Mouse (Mus musculus) urinary bladder, postnatal 10 days (tissue): ENCODE measurements at regions not wholly inside any gene's neighbourhood (a gene's known extent, or its start where the extent isn't known, plus 50 kb on each side); places are given as distances from the start of the nearest gene placed in this dataset.

Experiments used
- DNase-seq: peaks from one replicate; pipeline ENCODE4 v3.0.0; 2022; ENCODE audit warnings: low spot score

DNA sequence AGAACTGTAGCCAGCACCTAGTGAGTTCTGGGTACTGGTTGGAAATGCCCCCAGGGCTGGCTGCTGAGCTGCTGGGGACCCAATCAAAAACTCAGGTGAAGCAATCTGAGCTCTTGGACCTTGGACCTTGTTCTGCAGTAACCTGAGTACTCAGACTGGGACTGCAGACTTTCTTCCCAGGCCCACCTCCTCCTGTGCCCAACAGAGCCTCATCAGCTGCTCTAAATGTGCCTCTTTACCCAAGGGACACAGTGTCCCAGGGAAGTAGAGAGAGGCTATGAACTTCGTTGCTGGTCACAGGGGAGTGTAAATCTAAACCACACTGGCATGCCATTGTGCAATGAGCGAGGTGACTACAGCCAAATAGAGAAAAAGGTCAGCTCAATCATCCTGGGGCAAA is 277.6 kb upstream of the Zmiz1 start:
- no peak for DNase-seq

DNA sequence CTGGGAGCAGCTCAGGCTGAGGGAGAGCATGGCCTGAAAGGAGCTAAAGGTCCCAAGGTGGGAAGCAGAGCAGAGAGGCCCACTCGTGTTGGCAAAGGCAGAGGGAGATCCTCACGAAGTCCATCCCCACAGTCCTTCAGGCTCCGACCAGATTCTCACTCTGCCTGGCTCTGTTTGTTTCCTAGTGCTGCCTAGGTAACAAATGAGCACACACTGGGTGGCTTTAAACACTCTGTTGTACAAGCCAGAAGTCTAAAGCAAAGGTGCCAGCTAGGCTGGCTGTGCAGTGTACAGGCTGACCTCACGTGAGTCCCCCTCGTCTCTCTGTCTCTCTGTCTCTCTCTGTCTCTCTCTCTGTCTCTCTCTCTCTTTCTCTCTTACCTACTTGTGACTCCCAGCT is 274.9 kb upstream of the Zmiz1 start:
- no peak for DNase-seq

DNA sequence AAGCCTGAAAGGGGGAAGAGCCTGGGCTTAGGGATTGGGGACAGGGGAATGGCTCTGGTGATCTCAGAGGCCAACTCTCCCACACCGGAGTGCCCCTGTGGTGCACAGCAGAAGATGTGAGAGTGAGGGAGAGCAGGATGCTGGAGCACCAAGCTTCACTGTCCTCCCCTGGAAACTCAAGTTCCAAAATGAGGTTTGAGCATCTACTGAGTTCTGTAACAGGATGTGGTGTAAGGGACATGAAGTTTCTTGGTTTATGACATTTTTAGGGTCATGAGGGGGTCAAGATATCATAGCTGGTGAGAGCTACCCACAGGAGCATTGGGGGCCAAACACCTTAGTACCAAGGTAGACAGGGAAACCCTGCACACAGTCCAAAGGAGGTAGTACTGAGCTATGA is 274.1 kb upstream of the Zmiz1 start:
- DNase-seq = no peak

GRCm38 (mm10) chr14:25185556-25185958 is 273.4 kb upstream of the Zmiz1 start:
- no peak for DNase-seq

DNA sequence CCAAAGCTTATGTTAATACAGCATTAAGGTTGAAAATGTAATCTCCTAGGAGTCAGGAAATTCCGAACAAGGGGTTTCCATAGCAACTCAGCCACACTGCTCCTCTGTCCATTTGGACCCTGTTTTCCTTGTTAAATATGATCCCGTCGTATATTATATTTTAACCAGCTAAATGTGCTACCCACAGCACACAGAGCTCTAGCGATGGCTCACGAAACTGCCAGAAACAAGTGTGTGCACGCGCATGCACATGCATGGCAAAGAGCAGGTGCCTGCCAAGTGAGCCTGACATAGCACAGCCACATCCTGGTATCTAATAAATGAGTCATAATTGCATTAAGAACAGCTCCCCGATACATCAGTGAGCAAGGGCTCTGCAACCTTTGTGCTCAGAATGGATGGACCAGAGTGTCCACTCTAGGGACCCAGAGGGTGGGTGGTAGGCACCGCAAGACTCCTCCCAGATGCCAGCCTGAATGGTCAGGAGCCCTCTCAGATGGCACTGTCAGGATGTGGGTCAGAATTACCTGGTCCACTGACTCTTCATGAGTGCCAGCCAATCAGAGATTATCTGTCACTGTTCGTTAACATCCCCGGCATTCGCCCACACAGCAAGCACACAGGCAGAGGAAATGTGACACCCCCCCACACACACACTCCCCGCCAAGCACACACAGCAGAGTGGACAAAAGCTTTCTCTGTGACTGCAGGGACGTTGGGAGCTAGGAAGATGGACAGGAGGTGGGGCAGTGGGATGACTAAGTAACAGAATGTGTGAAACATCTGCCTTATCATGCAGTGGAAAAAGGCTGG is 272.8 kb upstream of the Zmiz1 start:
- DNase-seq = no peak

GRCm38 (mm10) chr14:25187715-25188114 is 271.3 kb upstream of the Zmiz1 start:
- no peak for DNase-seq

- DNase-seq = no peak
These were observed 269.7 kb upstream of the Zmiz1 start for GRCm38 (mm10) chr14:25189256-25189655.

GRCm38 (mm10) chr14:25190680-25191270 is 268.2 kb upstream of the Zmiz1 start:
- no peak for DNase-seq

- no peak for DNase-seq
These were observed 262.2 kb upstream of the Zmiz1 start for GRCm38 (mm10) chr14:25196820-25197219.

GRCm38 (mm10) chr14:25199900-25200299 is 259.1 kb upstream of the Zmiz1 start:
- DNase-seq = no peak

- DNase-seq = no peak
These were observed 258.3 kb upstream of the Zmiz1 start for GRCm38 (mm10) chr14:25200656-25201179.

DNA sequence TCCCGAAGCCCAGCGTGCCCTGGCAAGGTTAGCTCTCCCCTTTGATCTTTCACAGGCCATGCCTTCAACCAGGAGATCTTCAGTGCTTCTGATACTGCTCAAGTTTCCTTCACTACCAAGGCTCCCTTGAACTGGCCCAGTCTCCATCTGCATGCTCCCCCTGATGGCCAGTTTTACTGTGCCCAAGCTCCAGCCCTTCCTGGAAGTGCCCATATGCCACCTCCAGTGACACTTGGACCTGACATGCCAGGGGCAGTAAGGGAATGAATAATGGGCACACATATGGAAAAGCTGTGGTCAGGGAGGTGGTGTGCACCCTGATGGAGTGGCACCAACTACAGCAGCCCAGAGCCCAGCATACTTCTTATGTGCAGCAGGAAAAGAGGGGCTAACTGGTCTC is 256.7 kb upstream of the Zmiz1 start:
- DNase-seq = no peak

GRCm38 (mm10) chr14:25204091-25204490 is 254.9 kb upstream of the Zmiz1 start:
- DNase-seq = no peak

DNA sequence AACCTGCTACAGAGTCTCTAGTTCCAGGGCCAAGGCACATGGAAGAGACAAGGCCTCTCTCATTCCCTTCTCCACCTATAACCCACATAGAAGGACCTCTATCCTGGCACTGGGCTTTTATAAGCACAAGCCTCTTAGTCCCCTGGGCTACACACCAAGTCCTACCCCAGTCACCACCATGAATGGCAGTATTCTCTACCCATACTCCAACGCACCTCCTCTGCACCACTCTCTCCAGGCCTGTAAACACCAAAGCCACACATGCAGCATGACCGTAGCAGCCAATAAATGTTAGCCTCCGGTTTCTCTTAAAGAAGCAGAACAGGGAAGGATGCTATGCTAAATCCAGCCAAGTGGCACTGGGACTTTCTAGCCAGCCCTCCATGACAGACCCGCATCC is 252.1 kb upstream of the Zmiz1 start:
- no peak for DNase-seq

DNA sequence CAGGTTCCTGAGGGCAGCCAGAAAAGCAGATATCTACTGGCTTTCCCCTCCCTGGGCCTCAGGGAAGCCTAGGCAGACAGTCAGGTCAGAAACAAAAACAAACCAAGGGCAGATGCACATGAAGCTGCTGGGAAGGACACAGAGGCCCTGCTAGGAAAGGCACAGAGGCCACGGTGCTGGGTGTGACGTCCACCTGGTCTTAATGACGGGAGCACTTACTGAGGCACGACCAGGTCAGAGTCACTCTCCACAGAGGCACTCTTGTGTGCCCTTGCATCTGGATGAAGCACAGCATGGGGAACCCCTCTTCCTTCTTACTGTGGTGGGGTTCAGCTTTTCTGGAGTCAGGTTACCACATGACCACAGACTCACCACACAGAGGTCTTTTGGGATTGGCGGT is 251.6 kb upstream of the Zmiz1 start:
- no peak for DNase-seq

GRCm38 (mm10) chr14:25208221-25209056 is 250.5 kb upstream of the Zmiz1 start:
- no peak for DNase-seq

DNA sequence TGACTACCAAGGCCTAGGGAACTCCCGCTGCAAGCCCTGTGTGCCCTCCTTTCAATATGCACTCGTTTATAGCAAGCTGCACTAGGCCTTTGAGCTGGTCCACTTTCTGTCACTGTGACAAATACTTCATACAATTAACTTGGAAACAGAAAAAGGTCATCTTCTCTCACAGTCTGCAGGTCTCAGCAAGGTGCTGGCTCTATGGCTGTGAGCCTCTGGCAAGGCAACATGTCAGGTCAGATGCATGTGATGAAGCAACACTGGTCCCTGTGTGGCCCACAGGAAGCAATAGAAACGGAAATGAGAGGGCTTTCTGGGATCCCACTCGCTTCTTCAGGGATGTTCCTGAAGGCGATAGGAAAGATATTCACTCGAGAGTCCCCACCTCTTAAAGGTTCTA is 245.9 kb upstream of the Zmiz1 start:
- DNase-seq = no peak

DNA sequence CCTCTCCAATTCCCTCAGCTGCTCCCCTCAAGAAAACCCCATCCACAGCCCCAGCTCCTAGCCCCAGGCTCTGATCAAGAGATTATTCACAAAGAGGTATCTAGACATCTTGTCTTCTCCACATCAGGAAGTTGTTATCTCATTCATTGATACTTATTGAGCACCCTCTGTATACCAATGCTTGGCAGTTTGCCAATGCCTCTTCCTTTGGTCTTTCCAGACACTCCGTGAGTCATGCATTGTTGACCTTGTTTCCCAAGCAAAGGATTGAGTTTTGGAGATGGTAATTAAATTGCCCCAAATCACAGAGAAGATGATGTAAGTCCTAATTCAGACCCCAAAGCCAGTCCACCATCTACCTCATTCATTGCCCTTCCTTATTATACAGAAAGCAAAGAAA is 235.9 kb upstream of the Zmiz1 start:
- no peak for DNase-seq

GRCm38 (mm10) chr14:25225214-25225613 is 233.8 kb upstream of the Zmiz1 start:
- DNase-seq = no peak

- peak; percentile 56 for DNase-seq
These were observed 232.7 kb upstream of the Zmiz1 start for GRCm38 (mm10) chr14:25226155-25226839.

GRCm38 (mm10) chr14:25226840-25227506 is 232.0 kb upstream of the Zmiz1 start:
- no peak for DNase-seq
